Mouse (Mus musculus): ENCODE measurements around the gene Zfp212.
"Not testable (repeated sequence)": the region's sequence is repeated elsewhere in the genome, so short reads cannot be mapped to it uniquely, and the experiment has no call there.

The Zfp212 gene

GRCm38 (mm10) chr6:47943021-47943691, 22.9 kb downstream of the Zfp212 start:
- peak; percentile 83 for DNase-seq (ENCODE audit: low spot score)

- no peak for DNase-seq (ENCODE audit: low spot score)
Measured at GRCm38 (mm10) chr6:47943721-47944120, 23.4 kb downstream of the Zfp212 start.

GRCm38 (mm10) chr6:47947388-47947787, 27.1 kb downstream of the Zfp212 start:
- no peak for DNase-seq (ENCODE audit: low spot score)

- peak; percentile 94 for DNase-seq (ENCODE audit: low spot score)
Measured at GRCm38 (mm10) chr6:47953191-47953726, 33.0 kb downstream of the Zfp212 start, which contains the start of gene Zfp956. TSS of gene Zfp956 (plus strand) at chr6:47953390.

GRCm38 (mm10) chr6:47954425-47954824, 34.1 kb downstream of the Zfp212 start:
- no peak for DNase-seq (ENCODE audit: low spot score)

GRCm38 (mm10) chr6:47957816-47958215, 37.5 kb downstream of the Zfp212 start:
- DNase-seq (ENCODE audit: low spot score), result no peak

GRCm38 (mm10) chr6:47960685-47961421, 40.6 kb downstream of the Zfp212 start:
- DNase-seq (ENCODE audit: low spot score), result no peak

- no peak for DNase-seq (ENCODE audit: low spot score)
Measured at GRCm38 (mm10) chr6:47963051-47963450, 42.8 kb downstream of the Zfp212 start.

- not testable (repeated sequence) for DNase-seq (ENCODE audit: low spot score)
Measured at GRCm38 (mm10) chr6:47968166-47968565, 47.9 kb downstream of the Zfp212 start.

GRCm38 (mm10) chr6:47974599-47974998, 54.3 kb downstream of the Zfp212 start:
- DNase-seq (ENCODE audit: low spot score), result no peak

- peak; percentile 85 for DNase-seq (ENCODE audit: low spot score)
Measured at GRCm38 (mm10) chr6:47978897-47979368, 58.7 kb downstream of the Zfp212 start.

All from testis, postnatal 10 days (tissue).